Mouse (Mus musculus) embryo, embryonic 11.5 days (tissue): ENCODE results near the gene Pds5b.
"Not testable (repeated sequence)": the region's sequence is repeated elsewhere in the genome, so short reads cannot be mapped to it uniquely, and the experiment has no call there.

Experiments used
- DNase-seq: peaks from one replicate; pipeline ENCODE4 v3.0.0-alpha.2; 2012; ENCODE audit warnings: low read depth, low spot score

Pds5b gene

GRCm38 (mm10) chr5:150821152-150821551, 147.6 kb downstream of the Pds5b start:
- DNase-seq = no peak

- DNase-seq = no peak
These were observed 149.2 kb downstream of the Pds5b start for GRCm38 (mm10) chr5:150822781-150823180.

DNA sequence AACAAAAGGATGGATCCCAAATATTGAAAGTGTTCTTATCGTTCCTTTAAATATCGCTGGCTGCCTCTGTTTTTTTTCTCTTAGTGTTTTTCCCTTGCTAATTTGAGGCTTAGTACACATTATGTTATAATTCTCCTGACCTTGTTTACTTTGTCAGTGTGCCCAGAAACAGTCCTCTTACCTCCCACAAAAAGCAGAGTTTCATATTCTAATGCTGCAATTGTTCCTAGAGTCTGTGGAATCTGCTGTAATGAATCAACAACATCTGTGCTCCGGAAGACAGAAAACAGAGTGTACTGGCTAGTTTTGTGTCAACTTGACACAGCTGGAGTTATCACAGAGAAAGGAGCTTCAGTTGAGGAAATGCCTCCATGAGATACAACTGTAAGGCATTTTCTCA, 149.8 kb downstream of the Pds5b start:
- no peak for DNase-seq

- DNase-seq = no peak
These were observed 156.0 kb downstream of the Pds5b start for GRCm38 (mm10) chr5:150829499-150829898.

DNA sequence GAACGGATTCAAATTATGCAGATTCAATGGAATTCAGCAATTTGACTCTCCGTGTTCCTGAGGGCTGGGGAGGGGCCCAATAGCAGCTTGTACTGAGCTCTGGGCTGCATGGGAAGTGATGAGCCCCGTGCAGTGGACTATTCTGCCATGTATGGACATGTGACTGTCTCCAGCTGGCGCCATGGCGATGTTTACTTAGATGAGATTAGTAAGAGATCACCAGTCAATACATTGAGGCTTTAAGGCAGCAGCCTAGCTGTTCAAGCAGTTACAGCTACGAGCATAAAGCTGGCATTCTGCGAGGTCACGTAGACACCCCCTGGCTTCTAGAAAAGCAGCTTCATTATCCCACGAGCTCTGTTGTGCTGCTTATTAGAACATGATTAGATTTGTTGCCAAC, 157.2 kb downstream of the Pds5b start:
- DNase-seq = no peak

DNA sequence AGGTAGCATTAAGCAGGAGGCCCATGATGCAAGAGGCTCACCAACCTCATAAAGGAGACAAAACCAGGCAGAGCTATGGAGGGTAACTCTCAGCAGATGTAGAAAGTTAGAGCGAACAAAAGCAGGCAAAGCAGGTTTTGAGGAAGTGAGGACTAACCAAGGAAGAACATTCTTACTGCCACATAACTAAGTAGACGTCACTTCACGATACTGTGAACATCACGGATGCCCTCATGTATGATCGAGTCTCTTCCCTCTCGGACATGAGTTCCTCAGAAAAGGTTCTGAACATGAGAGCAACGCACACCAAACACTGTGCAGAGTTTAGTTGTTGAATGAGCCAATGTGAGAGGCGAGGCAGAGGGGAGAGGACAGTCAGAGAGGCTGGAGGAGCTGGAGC, 163.2 kb downstream of the Pds5b start:
- DNase-seq = no peak

DNA sequence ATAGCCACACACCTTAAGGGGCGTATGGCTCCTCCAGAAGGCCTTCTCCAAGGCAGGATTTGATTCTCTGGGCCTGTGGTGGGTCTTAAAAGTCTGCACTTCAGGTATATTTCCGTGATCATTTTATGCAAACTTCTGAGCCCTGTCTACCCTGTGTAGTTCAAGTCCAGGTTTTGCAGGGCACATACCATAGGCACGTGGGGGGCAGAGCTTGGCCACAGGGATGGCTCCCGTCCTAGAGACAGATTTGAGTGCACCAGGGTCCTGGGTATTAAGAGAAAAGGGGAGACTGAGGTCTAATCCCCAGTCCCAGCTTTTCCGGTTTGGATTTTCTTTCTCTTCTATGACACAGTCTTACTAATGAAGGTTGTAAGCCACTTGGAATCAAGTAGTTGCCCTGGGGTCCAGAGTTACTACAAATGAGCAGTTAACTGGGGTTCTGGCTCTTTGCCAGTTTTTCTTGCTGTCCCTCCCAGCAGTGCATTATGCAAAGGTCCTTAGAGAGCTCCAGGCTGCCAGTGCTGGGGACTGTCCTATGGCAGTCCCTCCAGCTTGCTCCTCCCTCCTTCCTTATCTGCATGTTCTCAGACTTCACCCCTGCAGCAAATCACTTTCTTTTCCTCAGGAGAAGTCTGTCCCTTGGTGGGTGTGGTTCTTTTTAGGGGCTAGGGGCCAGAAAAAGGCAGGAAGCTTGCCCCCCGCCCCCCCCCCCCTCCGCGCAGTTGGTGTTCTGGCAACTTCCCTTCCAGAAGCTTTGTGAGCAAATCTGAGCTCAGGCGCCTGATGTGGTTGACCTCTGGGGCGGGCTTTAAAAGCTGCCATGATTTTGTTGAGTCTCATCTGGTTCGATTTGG, 166.4 kb downstream of the Pds5b start:
- peak; percentile 43 for DNase-seq

DNA sequence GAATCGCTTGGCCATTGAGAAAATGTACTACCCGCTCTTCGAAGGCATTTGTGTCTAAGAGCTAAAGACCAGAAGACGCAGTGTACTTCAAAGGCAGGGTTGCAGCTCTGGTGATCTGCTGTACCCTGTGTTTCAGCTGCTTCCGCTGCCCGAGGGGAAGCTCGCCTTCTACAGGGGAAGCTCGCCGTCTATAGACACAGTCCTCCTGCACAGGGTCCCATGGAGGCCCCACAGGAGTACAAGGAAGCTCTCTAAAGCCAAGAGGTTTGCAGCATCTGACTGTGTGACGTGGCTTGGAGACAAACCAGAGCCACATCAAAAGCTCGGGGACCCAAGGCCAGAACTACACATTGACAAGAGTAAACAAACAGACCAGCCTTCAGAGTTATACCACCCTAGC, 167.1 kb downstream of the Pds5b start:
- DNase-seq = no peak

GRCm38 (mm10) chr5:150845961-150846360, 172.4 kb downstream of the Pds5b start:
- no peak for DNase-seq

DNA sequence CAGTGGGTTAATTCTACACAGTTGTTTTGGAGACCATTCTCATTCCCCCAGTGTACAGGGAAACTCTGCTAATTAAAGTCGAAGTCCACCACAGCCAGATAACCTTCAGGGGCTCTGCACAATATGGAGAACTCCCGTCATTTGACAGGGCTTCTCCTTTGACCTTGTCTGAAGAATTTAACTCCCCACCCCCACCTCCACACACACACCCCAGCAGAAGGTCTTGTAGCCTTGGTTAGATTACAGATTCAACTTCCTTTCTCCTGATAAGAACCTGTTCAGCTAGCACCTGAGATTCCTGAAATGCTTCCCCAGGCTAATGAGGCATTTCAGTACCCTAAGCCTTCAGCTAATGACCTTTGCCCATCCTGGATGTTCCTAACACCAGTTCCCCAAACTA, 177.3 kb downstream of the Pds5b start:
- no peak for DNase-seq

DNA sequence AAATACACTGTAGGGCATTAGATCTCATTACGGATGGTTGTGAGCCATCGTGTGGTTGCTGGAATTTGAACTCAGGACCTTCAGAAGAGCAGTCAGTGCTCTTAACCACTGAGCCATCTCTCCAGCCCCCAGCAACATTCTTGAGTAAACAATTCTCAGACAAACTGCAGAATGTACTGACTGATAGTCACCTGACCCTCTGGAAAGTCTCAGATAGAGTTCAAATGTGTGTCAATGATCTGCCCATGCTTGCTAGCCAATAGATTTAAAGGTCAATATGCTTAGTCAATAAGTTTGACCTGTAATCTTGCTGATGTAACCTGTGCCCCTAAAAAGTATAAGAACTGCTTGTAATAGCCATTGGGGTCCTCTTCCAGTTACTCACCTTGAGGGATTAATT, 178.6 kb downstream of the Pds5b start:
- DNase-seq = not testable (repeated sequence)

- DNase-seq = no peak
These were observed 181.0 kb downstream of the Pds5b start for GRCm38 (mm10) chr5:150854506-150854905.

- DNase-seq = no peak
These were observed 186.2 kb downstream of the Pds5b start for GRCm38 (mm10) chr5:150859642-150860194.
